ENCODE assay signal across 25 mouse cellular contexts in the genomic region with DNA sequence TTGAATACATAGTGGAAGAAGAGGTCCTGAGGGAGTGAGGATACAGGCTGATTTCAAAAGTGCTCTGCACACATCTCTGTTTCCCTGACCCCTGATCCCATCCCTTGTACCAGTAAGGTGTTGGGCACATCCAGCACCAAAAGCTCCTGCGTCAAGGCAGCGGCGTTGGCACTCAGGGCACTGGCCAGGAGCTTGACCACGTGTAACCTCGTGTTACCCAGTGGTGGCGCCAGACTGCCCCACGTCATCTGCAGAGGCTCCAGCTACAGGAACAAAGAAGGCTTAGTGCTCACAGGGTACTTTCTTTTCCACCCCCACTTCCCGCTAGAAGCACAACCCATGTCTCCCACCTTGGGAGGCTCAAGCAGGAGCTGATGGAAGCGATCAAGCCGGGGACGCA. TPM values are rescaled to one million over a fixed set of nuclear protein-coding genes. Genes with fewer than 3 reads are reported as not detected.
A peak's percentile ranks its signal among the peaks of the same experiment; 100 is the strongest.
DNase-seq lines count a peak whose midpoint lies in the region; ATAC-seq and TF ChIP-seq lines count a peak whose summit lies in the region.
"Had no signal": no experiment of that assay in that cellular context is flagged by ENCODE, and none has a peak within 500 bp of the region (broad histone marks: within the 10 kb centered on the region; RNA-seq: fewer than 3 reads in every experiment).

No protein-coding gene starts in this region.

- TF ChIP-seq EP300 in liver, postnatal 0 days (IDR thresholded peaks at IDR 0.05; ENCODE audit: low read depth) = no peak

- intact Hi-C loops in heart, postnatal 25 days (cut with DNase I) = no loop called here

- ATAC-seq in hindbrain, postnatal 0 days = no peak
- no peak for ATAC-seq in hindbrain, embryonic 14.5 days (ENCODE audit: low FRiP score)
- no peak for ATAC-seq in liver, postnatal 0 days
- ATAC-seq: forebrain, embryonic 16.5 days; midbrain, embryonic 15.5 days had no signal

- no peak for TF ChIP-seq POLR2A in testis, adult 2 months (IDR thresholded peaks at IDR 0.05; ENCODE audit: control insufficient read depth, low read depth, low read length)

- TF ChIP-seq CTCF in hindbrain, postnatal 0 days (IDR thresholded peaks at IDR 0.05; ENCODE audit: low read depth) = peak; percentile 28; the same call in 1 of the 2 replicates
- TF ChIP-seq CTCF in testis, adult 2 months (IDR thresholded peaks at IDR 0.05; ENCODE audit: control insufficient read depth, insufficient read depth, insufficient replicate concordance, low read depth, low read length) = 0 out of 2 replicates have a peak, but pooled peaks have one; percentile 3
- peak; percentile 36; the same call in 1 of the 2 replicates for TF ChIP-seq CTCF in liver, postnatal 0 days (IDR thresholded peaks at IDR 0.05; ENCODE audit: low read depth)

- no peak overlapping the region for H3K4me3 ChIP-seq in hindbrain, postnatal 0 days (ENCODE audit: low read length)
- H3K4me3 ChIP-seq in hindbrain, embryonic 14.5 days (replicated peaks; ENCODE audit: low read length) = no peak overlapping the region
- H3K4me3 ChIP-seq in testis, adult 2 months (ENCODE audit: control insufficient read depth, low read depth, low read length) = no peak overlapping the region
- H3K4me3 ChIP-seq in liver, postnatal 0 days (ENCODE audit: low read depth, low read length) = no peak overlapping the region
- H3K4me3 ChIP-seq: hindbrain, embryonic 12.5 days; limb, embryonic 15.5 days; midbrain, embryonic 15.5 days; myocyte had no signal

- 75% methylated on average over 11 of the region's 11 CpGs for WGBS in hindbrain, postnatal 0 days
- WGBS in hindbrain, embryonic 14.5 days = 81% methylated on average over 11 of the region's 11 CpGs
- 81% methylated on average over 11 of the region's 11 CpGs for WGBS in liver, postnatal 0 days (ENCODE audit: insufficient replicate concordance)

- H3K27me3 ChIP-seq in hindbrain, postnatal 0 days (ENCODE audit: insufficient read depth, low read length) = no peaks in the 10 kb centered on the region
- no peaks in the 10 kb centered on the region for H3K27me3 ChIP-seq in hindbrain, embryonic 14.5 days (ENCODE audit: control insufficient read depth, insufficient read depth, low read length)
- no peaks in the 10 kb centered on the region for H3K27me3 ChIP-seq in testis, adult 2 months (ENCODE audit: control insufficient read depth, insufficient read depth, low read length)
- no peaks in the 10 kb centered on the region for H3K27me3 ChIP-seq in liver, postnatal 0 days (ENCODE audit: insufficient read depth, low read length)
- H3K27me3 ChIP-seq: hindbrain, embryonic 12.5 days; limb, embryonic 15.5 days; midbrain, embryonic 15.5 days had no signal

- no peak for DNase-seq in hindbrain, postnatal 0 days (ENCODE audit: low spot score)
- no peak for DNase-seq in hindbrain, embryonic 14.5 days (ENCODE audit: low spot score)
- DNase-seq in left cerebral cortex, adult 11 months (ENCODE audit: low spot score) = peak; percentile 38
- DNase-seq in left cerebral cortex, adult 18-20 months (ENCODE audit: low spot score in 2 of 2) = no peak
- no peak for DNase-seq in testis, postnatal 10 days (ENCODE audit: low spot score)
- no peak for DNase-seq in liver, postnatal 0 days
- no peak for DNase-seq in heart, postnatal 25 days (ENCODE audit: low spot score)
- DNase-seq: cerebellum, adult 9-10 months; heart, postnatal 10 days; kidney, postnatal 10 days; lung, postnatal 14 days; thymus, postnatal 14 days had no signal

- no peaks in the 10 kb centered on the region for H3K9me3 ChIP-seq in hindbrain, postnatal 0 days (ENCODE audit: low read length)
- no peaks in the 10 kb centered on the region for H3K9me3 ChIP-seq in hindbrain, embryonic 14.5 days (ENCODE audit: control insufficient read depth, low read length)
- no peaks in the 10 kb centered on the region for H3K9me3 ChIP-seq in liver, postnatal 0 days (ENCODE audit: low read length)
- H3K9me3 ChIP-seq: hindbrain, embryonic 12.5 days; limb, embryonic 15.5 days; midbrain, embryonic 15.5 days had no signal

- H3K27ac ChIP-seq in hindbrain, postnatal 0 days = no peak overlapping the region
- no peak overlapping the region for H3K27ac ChIP-seq in hindbrain, embryonic 14.5 days
- H3K27ac ChIP-seq in testis, adult 2 months (ENCODE audit: control insufficient read depth, insufficient read depth, low read depth, low read length) = no peak overlapping the region
- no peak overlapping the region for H3K27ac ChIP-seq in liver, postnatal 0 days (ENCODE audit: low read depth)
- H3K27ac ChIP-seq: hindbrain, embryonic 12.5 days; limb, embryonic 15.5 days; midbrain, embryonic 15.5 days had no signal

- peaks cover 59% of the 10 kb centered on the region for H3K36me3 ChIP-seq in hindbrain, postnatal 0 days (ENCODE audit: insufficient read depth, low read length)
- peaks cover 97% of the 10 kb centered on the region for H3K36me3 ChIP-seq in hindbrain, embryonic 14.5 days (replicated peaks; ENCODE audit: control insufficient read depth, insufficient read depth)
- H3K36me3 ChIP-seq in testis, adult 2 months (ENCODE audit: control insufficient read depth, insufficient read depth, low read length) = peaks cover 2% of the 10 kb centered on the region; the same call in 1 of the 2 replicates
- H3K36me3 ChIP-seq in liver, postnatal 0 days (replicated peaks; ENCODE audit: insufficient read depth, low read length) = peaks cover 72% of the 10 kb centered on the region

- no peak overlapping the region for H3K4me2 ChIP-seq in hindbrain, postnatal 0 days (ENCODE audit: low read depth, low read length)
- no peak overlapping the region for H3K4me2 ChIP-seq in hindbrain, embryonic 14.5 days (replicated peaks)
- H3K4me2 ChIP-seq in liver, postnatal 0 days (ENCODE audit: low read depth, low read length) = no peak overlapping the region
- H3K4me2 ChIP-seq: heart, embryonic 11.5 days; hindbrain, embryonic 12.5 days; limb, embryonic 15.5 days; midbrain, embryonic 15.5 days had no signal

- no peak overlapping the region for H3K9ac ChIP-seq in hindbrain, postnatal 0 days (replicated peaks; ENCODE audit: low read length)
- H3K9ac ChIP-seq in hindbrain, embryonic 14.5 days = no peak overlapping the region
- H3K9ac ChIP-seq in liver, postnatal 0 days (replicated peaks) = no peak overlapping the region
- H3K9ac ChIP-seq: hindbrain, embryonic 12.5 days; limb, embryonic 15.5 days; midbrain, embryonic 15.5 days had no signal

- H3K4me1 ChIP-seq in hindbrain, postnatal 0 days (ENCODE audit: insufficient read depth, low read length) = no peaks in the 10 kb centered on the region
- H3K4me1 ChIP-seq in hindbrain, embryonic 14.5 days (replicated peaks; ENCODE audit: control insufficient read depth, insufficient read depth, low read length) = no peaks in the 10 kb centered on the region
- H3K4me1 ChIP-seq in testis, adult 2 months (ENCODE audit: control insufficient read depth, insufficient read depth, low read length) = no peaks in the 10 kb centered on the region
- H3K4me1 ChIP-seq in liver, postnatal 0 days (ENCODE audit: insufficient read depth) = no peaks in the 10 kb centered on the region
- H3K4me1 ChIP-seq: hindbrain, embryonic 12.5 days; limb, embryonic 15.5 days; midbrain, embryonic 15.5 days had no signal

RNA-seq across cellular contexts. Expression of a gene that starts 9.9 kb away (rescaled TPM):
- total RNA-seq in hindbrain, postnatal 0 days (2014; rRNA removed) = 14.2 and 17.4 TPM in 2 replicates
- polyA plus RNA-seq in hindbrain, postnatal 0 days (2015; fragmentation: Nextera tagmentation; extraction: Ambion mirVana) = 1.1 and 1.5 TPM in 2 replicates
- polyA plus RNA-seq in hindbrain, embryonic 14.5 days (2014; fragmentation: Nextera tagmentation; extraction: Ambion mirVana) = 2.0 and 2.7 TPM in 2 replicates
- 10 to 100 TPM; 13.9 to 16.7 TPM for total RNA-seq in left cerebral cortex, adult 18-20 months (2021)
- polyA plus RNA-seq in testis, adult 2 months (2012; rRNA removed) = 36.7 and 46.0 TPM in 2 replicates
- polyA plus RNA-seq in liver, postnatal 0 days (2015; fragmentation: Nextera tagmentation; extraction: Ambion mirVana) = 31.8 and 35.4 TPM in 2 replicates
- total RNA-seq in heart, postnatal 25 days (2021) = 1 to 10 TPM; 4.9 to 6.4 TPM

RNA-seq across cellular contexts. Expression of a gene that starts 17.7 kb away (rescaled TPM):
- total RNA-seq in hindbrain, postnatal 0 days (2014; rRNA removed) = 136 and 142 TPM in 2 replicates
- polyA plus RNA-seq in hindbrain, postnatal 0 days (2015; fragmentation: Nextera tagmentation; extraction: Ambion mirVana) = 9.4 and 10.3 TPM in 2 replicates
- 6.2 and 8.4 TPM in 2 replicates for polyA plus RNA-seq in hindbrain, embryonic 14.5 days (2014; fragmentation: Nextera tagmentation; extraction: Ambion mirVana)
- total RNA-seq in left cerebral cortex, adult 18-20 months (2021) = 100 to 1,000 TPM; 129 to 135 TPM
- polyA plus RNA-seq in testis, adult 2 months (2012; rRNA removed) = 137 and 154 TPM in 2 replicates
- 3.8 and 4.5 TPM in 2 replicates for polyA plus RNA-seq in liver, postnatal 0 days (2015; fragmentation: Nextera tagmentation; extraction: Ambion mirVana)
- total RNA-seq in heart, postnatal 25 days (2021) = 10 to 100 TPM; 74.9 to 76.3 TPM

RNA-seq across cellular contexts. Expression of a gene that starts 37.3 kb away (rescaled TPM):
- total RNA-seq in hindbrain, postnatal 0 days (2014; rRNA removed) = 0.54 and 0.99 TPM in 2 replicates
- 0.52 and 0.74 TPM in 2 replicates for polyA plus RNA-seq in hindbrain, postnatal 0 days (2015; fragmentation: Nextera tagmentation; extraction: Ambion mirVana)
- 0.17 and 0.55 TPM in 2 replicates for polyA plus RNA-seq in hindbrain, embryonic 14.5 days (2014; fragmentation: Nextera tagmentation; extraction: Ambion mirVana)
- 1 to 10 TPM in 1 of 2 experiments, under 1 TPM in 1; 0.82 to 1.1 TPM for total RNA-seq in left cerebral cortex, adult 18-20 months (2021)
- 1.8 and 2.9 TPM in 2 replicates for polyA plus RNA-seq in testis, adult 2 months (2012; rRNA removed)
- polyA plus RNA-seq in liver, postnatal 0 days (2015; fragmentation: Nextera tagmentation; extraction: Ambion mirVana) = not detected in 2 replicates
- total RNA-seq in heart, postnatal 25 days (2021) = not detected
- total RNA-seq: adrenal gland, adult 18-20 months; gastrocnemius, adult 18-20 months; heart, postnatal 10 days; megakaryocyte-erythroid progenitor cell, adult 5-6 weeks had no signal
- polyA plus RNA-seq: embryonic facial prominence, embryonic 11.5 days; heart, embryonic 11.5 days; intestine, embryonic 14.5 days; limb, embryonic 15.5 days; myocyte; stomach, embryonic 14.5 days had no signal

RNA-seq across cellular contexts. Expression of a gene that starts 43.7 kb away (rescaled TPM):
- 259 and 288 TPM in 2 replicates for total RNA-seq in hindbrain, postnatal 0 days (2014; rRNA removed)
- polyA plus RNA-seq in hindbrain, postnatal 0 days (2015; fragmentation: Nextera tagmentation; extraction: Ambion mirVana) = 172 and 174 TPM in 2 replicates
- 146 and 154 TPM in 2 replicates for polyA plus RNA-seq in hindbrain, embryonic 14.5 days (2014; fragmentation: Nextera tagmentation; extraction: Ambion mirVana)
- 100 to 1,000 TPM; 100 to 105 TPM for total RNA-seq in left cerebral cortex, adult 18-20 months (2021)
- polyA plus RNA-seq in testis, adult 2 months (2012; rRNA removed) = 64.3 and 65.6 TPM in 2 replicates
- polyA plus RNA-seq in liver, postnatal 0 days (2015; fragmentation: Nextera tagmentation; extraction: Ambion mirVana) = 27.6 and 33.1 TPM in 2 replicates
- total RNA-seq in heart, postnatal 25 days (2021) = 10 to 100 TPM; 32.1 to 33.3 TPM

RNA-seq across cellular contexts. Expression of a gene that starts 49.2 kb away (rescaled TPM):
- total RNA-seq in hindbrain, postnatal 0 days (2014; rRNA removed) = 195 and 217 TPM in 2 replicates
- polyA plus RNA-seq in hindbrain, postnatal 0 days (2015; fragmentation: Nextera tagmentation; extraction: Ambion mirVana) = 6.7 and 7.1 TPM in 2 replicates
- 10.3 and 10.5 TPM in 2 replicates for polyA plus RNA-seq in hindbrain, embryonic 14.5 days (2014; fragmentation: Nextera tagmentation; extraction: Ambion mirVana)
- 100 to 1,000 TPM; 436 to 437 TPM for total RNA-seq in left cerebral cortex, adult 18-20 months (2021)
- polyA plus RNA-seq in testis, adult 2 months (2012; rRNA removed) = 53.3 and 60.3 TPM in 2 replicates
- polyA plus RNA-seq in liver, postnatal 0 days (2015; fragmentation: Nextera tagmentation; extraction: Ambion mirVana) = not detected in 2 replicates
- total RNA-seq in heart, postnatal 25 days (2021) = 1 to 10 TPM; 1.1 to 1.3 TPM
- total RNA-seq: megakaryocyte-erythroid progenitor cell, adult 5-6 weeks had no signal

Comparison
In these comparisons a context has a peak if more than half of its experiments do, and no peak if none do; other contexts are left out.
1. RNA of a gene that starts 17.7 kb away (polyA plus RNA-seq): 137 to 154 TPM in testis, adult 2 months; 9.4 to 10.3 TPM in hindbrain, postnatal 0 days, 6.2 to 8.4 TPM in hindbrain, embryonic 14.5 days and 3.8 to 4.5 TPM in liver, postnatal 0 days; every median in the first group is over 10 times any median in the second.
2. Peak in every context shown above with its lines, with median percentiles within 50 percentile points of each other: CTCF ChIP-seq.